Mouse (Mus musculus): ENCODE results near the gene Tstd2. TPM values are rescaled to one million over a fixed set of nuclear protein-coding genes. Genes with fewer than 3 reads are reported as not detected.

Gene Tstd2
- total RNA-seq, 1 experiment from 2014 or later, result 32.7 TPM

DNA sequence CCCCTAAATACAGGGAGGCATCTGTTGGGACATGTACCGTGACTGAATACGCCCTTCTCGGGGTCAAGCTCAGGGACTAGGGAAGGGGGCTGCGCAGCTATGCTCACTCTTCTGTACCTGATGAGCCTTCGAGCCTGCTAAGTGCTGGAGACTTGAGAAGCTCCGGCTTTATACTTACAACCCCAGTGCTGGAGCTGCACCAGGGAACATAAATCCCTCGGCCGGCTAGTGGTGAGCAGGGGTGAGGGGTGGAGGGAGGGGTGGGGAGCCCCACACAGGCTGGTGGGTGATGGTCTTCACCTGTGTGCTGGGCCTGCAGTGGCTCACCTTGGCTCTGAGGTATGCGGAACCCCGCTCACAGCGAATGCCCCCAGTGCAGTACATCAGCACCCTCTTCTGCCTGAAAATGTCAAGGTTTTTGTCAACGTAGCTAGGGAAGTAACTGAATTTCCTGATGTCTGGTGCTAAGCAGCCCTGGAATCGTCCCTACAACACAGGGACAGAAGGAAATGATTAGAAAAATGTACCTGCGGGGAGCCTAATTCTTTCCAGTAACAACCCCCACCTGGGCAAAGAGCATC, 18.9 kb downstream of the Tstd2 start:
- no peak for DNase-seq

DNA sequence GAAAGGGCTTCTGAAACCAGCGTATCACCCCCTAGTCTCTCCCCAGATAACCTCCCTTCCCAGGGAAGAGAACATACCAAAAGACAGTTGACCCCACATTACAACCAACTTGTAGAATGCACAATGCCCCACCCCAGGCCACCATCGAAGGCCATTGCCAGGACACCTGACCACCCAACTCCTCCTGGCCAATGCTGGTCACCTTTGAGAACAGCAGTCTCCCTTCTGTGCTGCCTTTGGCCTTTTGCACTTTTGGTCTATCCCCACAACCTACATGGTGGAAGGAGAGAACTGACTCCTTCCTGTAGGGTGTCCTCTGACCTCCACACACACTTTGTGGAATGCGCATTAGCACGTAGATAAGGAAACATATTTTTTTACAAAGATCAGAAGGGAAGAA, 21.0 kb downstream of the Tstd2 start:
- no peak for DNase-seq

DNA sequence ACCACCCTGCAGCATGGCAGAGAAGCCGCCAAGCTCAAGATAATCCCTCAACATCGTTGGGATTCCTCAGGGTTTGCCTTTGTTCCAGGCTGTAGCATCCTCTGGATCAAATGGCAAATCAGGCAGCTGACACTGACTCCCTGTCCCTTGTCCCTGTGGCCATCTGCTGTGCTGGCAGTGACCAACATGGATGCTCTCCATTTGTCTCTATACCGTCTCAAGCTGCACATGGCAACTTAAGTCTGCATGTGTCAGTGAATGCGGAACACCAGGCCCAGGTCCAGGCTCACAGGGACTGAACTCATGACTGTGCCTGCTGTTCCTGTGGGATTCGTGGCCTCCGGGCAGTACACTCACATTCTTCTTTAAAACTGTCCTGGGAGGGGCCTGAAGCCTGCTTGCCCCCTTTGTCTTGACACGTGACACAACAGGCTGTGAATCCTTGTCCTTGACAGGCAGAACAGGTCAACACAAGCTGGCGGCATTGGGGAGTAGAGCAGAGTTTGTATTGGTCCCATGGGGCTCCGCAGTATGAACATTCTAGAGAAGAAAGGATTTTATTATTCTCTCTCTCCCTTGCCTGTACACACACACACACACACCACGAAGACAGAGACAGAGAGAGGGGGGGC, 21.8 kb downstream of the Tstd2 start:
- no peak for DNase-seq

DNA sequence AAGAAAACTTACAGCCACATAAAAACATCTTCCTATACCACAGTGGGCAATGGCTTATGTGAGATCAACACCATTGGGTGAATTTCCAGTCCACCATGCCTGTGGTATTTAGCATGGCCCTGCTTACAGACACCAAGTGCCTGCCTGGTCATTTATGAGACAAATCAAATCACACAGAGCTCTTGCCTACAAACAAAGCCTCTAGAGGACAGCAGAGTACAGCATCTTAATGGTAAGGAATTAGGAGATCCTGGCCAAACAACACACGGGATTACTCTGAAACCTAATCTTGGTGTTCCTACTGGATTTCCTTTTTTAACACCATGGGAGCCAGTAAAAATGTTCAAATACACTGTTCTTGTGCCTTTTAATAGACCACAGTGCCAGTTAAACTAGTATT, 23.2 kb downstream of the Tstd2 start:
- DNase-seq, result no peak

DNA sequence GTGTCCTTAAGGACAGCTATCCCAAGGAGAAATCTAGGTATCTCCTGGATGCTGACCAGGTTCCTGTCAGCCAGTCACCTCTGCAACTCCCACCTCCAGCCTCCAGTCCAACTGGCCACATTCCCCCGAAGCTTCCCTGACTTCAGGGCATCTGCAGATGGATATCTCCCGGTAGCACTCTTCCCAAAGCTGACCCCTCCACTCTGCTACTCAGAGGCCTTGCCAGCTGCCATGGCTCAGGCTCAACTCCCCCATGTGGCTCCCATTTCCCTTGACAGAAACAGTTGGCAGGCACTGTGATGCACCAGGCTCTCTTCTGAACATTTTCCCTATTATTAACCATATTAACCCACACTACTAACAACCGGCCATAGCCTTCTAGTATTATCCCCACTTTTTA, 27.1 kb downstream of the Tstd2 start:
- no peak for DNase-seq

DNA sequence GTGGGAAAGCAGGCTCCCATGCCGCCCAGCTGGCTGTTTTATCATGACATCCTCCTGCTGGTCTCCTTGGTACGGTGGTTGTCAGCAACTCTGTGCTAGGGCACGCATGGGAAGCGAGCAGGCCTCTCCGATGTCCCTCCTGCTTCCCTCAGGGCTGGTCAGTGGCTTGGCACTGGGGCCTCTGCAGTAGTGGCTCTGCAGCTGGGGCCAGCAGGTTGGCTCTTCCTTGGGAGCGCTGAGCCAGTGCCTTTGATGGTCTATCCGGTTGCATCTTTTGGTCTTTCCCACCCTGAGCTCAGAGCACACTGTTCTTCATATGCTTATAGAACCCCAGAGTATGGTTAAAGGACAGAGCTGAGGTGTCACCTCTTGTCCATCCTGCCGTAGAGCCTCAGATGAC, 28.4 kb downstream of the Tstd2 start:
- DNase-seq, result no peak

DNA sequence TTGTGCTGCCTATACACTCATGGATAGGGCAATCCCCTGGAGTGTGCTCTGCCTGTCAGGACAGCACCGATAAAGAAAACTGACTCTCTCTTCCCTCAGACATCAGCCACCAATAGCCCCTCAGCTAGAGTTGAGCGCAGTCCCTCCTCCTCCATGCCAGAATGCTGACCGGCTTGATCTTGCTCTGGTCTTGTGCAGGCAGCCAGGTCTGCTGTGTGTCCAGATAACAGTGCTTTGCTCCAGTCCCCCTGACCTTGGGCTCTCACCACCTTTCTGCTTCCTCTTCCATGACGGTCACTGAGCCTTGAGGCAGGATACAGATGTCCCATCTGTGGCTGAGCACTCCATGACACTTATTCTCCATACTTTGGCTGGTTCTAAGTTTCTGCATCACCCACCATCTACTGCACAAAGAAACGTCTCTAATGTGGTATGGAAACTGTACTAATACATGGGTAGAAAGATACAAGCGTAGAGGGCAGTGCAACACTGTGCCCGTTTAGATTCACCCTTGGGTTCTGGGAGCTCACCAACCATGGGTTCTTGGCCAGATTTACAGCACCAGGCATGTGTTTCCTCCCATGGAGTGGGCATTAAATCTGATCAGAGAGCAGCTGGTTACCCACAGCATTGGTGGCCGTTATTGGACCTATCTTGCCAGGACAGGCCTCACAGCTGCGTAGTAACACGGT, 36.3 kb downstream of the Tstd2 start:
- no peak for DNase-seq

DNA sequence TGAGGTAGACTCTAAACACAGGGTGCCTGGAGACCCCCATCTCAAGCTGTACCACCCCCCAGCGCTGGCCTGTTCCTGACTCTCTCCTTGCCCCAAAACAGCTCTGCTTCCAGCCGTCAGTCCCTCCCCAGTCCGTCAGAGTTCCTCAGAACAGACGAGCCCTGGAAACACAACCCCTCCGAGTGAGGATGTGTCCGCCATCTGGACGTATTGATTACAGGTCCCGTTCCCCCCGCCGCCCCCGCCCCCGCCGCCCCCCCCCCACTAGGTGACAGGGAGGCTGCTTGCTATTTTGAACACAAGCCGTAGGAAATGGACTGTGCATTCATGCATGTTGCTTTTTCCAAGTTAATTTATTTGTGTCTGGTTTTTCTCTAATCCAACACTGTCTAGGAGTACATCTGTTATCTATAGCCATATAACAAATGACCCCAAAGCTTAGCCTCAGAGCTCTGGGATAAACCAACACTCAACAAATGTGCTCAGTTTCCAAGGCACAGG, 37.2 kb downstream of the Tstd2 start:
- no peak for DNase-seq

DNA sequence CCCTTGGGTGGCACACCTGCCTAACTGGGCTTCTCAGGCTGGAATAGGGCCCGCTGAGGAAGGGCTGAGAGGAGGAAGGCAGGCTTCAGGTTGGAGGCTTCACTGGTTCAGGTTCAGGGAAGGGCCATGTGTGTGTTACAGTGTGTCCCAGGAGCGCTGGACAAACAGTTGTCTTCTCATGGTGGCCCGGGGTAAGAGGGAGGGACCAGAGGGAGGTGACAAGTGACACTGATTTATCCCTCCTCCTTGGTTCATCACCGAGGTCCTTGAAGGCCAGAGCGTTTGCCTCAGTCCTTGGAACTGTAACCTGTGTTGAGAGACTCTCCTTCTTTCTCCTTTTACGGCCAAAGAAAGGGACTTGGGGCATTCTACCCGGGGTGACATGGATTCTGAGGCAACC, 38.0 kb downstream of the Tstd2 start:
- DNase-seq, result no peak

DNA sequence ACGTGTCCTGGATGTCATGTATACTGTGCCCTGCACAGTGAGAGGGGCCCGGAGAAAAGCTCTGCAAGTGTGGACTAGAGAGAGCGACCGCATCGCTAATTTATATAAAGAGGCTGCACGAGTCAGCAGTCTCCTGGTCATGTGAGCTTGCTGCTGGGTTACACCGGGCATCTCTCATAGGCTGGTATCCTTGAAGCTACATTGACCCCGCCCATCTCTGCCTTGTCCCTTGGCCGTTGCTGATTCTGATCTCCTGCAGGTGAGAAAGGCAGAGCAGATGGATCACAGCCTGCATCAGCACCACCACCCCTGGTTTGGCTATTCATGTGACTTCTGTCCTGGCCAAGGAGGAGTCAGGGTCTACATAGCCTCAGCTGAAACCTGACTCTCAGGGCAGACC, 39.4 kb downstream of the Tstd2 start:
- DNase-seq, result no peak

DNA sequence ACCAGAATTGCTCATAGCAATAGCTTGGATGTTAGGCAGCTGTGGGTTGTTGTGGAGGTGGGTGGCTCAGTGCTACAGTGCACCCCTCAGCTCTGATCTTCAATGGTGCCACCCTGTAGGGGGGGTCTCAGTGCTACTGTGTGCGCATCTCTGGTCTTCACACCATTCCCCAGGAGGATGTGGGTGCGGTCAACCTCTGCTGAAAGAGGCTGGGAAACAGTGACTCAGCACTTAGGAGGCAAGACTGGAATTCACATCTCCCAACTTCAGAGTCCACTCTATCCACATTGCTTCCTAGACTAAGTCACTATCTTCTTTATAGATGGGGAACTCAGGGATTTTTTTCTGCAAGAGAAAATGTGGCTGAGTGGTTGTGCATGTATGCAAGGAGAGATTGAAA, 40.9 kb downstream of the Tstd2 start:
- DNase-seq, result no peak

DNA sequence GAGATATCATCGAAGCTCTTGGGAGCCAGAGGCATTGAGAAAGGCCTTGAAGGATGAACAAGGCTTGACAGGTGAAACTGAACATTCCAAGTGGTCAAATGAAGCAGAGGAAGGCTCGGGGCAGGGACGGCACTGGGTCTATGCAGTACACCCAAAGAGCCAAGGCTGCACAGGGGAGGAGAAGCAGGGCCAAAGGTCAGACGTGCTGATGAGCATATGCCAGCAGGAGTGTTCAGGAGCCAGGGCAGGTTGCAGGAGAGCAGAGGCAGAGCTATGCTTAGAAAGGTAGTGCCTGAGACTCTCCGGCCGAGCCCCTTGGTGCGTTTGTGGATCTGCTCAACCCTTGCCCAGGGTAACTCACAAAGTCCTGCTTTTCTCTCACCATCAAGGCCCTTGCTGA, 41.9 kb downstream of the Tstd2 start:
- DNase-seq, result no peak

DNA sequence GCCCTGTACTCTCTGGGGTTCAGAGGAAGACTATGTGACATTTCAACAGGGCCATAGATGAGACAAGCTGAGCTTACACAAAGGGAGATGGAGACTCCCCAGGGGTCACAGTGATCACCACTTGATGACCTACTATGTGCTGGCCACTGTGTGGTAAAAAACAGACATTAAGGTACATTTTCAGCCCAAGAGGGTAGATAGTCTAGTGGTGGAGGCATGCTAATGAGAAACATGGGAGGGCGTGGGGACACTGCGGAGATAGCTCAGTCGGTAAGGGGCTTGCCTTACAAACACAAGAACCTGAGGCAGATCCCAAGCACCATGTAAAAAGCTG, 42.7 kb downstream of the Tstd2 start:
- no peak for DNase-seq

DNA sequence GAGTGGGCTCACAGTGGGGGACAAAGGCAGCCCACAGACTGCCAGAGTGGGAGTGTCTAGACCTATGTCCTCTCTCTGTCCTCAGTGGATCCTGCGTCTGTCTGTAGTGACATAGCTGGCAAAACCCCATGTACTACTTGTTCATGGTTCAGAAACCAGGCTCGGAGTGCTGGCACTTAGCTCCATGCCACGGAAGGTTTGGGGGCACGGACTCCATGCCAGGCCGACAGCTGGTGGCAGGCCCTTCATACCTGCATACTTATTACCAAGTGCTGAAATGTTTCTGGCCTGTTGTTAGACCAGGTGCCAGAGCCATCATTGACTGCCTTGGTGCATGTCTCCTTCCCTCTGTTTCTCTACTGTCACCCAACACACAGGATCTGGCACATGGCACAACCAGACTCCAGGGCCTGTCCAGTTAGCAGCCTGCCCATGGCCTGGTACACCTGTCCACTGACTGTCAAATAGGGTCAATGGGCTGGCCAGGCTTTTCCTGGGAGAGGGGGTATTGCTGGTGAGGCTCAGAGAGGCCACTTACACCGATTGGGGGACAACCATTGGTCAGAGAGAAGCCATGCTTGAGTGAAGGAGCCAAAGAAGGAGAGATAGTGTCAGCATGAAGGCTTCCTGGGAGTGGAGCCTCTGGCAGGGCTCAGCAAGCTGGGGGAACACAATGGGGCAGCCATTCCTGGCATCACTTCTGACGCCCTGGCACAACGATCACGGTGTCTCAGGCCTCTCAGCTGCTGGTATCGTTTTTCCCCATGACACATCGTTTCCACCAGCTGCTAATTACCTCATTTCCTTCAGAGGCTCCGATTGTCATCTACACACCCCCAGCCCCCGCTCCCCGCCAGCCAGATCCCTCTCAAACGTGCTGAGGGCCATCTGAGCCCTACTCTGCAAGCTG, 43.3 kb downstream of the Tstd2 start:
- no peak for DNase-seq

DNA sequence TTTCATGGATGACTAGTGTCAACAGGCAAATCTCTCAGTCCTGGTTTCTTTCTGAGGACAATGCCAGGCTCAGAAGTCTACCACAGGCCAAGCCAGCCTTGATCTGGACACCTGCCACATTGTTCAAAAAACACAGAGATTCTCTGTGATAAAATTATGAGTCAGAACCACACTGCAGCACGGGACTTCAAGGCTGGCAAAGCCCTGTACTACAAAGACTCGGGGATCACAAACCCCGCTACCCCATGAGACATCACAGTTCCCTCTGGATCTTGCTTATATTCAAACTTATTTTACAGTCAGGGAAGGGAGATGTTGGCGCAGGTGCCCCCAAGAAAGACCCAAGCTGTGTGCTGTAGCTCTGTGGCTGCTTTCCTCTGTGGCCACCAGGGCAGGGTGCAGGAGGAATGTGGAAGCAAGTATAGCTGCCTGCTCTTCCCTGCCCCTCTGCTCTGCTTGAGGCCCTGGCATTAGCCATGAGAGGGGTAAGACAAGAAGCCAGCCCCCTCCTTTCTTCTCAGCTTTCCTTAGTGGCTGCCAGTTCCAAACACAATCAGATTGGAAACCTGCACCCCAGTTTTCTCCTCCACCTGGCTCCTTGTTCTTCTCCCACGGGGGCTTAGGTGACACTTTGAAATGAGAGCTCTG, 45.9 kb downstream of the Tstd2 start:
- DNase-seq, result peak; percentile 64

DNA sequence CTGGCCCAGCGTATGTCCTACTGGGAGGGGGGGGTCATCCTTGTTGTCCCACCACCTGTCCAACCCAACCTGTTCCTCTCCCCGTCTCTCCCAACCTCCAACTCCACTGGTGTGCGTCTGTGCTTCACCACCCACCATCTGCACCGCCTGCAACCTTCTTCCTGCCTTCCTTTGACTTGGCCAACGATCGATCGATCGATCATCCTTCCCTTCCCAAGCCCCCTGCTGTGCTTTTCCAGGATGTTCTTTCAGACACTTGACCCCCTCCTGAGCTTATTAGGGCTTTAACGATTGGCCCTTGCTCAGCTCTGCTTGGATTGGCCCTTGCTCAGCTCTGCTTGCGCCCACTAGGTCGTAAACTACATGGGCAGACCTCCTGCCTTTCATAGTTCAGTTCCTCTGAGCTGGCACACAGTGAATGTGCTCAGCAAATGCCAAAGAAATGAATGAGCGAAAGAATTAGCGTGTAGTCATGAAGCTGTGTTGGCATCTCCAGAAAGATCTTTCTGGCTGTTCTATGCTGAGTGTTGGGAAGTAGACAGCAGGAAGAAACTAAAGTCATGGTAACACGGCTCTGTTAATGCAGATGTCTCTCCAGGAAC, 48.9 kb downstream of the Tstd2 start:
- no peak for DNase-seq

DNA sequence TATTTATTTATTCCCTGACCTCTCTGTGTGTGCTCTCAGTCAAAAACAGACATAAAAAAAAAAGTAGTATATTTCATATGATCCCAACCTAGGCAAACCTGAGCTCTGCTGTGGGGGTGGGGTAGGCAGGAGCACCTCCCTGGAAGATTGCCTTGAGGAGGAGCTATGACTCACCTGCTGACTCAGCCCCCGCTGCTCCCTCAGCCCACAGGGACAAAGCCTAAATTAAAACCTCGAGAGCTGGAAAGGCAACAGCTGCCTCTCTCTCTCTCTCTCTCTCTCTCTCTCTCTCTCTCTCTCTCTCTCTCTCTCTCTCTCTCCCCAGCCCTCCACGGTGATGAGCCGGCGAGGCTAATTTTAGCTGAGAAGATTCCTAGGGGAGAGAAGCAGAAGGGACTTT, 50.6 kb downstream of the Tstd2 start:
- DNase-seq, result peak; percentile 83

DNA sequence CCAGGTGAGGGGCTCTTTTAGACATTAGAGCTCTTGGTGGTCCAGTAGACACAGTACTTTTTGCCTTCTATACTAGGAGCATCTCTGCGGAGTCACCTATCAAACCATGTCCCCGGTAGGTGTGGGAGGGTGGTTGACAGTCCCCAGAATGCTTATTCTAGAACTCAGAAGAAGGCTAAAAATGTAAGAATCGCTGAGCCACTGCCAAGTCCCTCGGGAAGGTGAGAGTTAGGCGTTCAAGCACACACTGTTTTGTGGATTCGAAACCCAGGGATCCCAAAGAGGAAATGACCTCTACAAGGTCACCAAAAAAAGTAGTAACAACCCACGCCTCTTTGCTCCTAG, 51.1 kb downstream of the Tstd2 start:
- no peak for DNase-seq

DNA sequence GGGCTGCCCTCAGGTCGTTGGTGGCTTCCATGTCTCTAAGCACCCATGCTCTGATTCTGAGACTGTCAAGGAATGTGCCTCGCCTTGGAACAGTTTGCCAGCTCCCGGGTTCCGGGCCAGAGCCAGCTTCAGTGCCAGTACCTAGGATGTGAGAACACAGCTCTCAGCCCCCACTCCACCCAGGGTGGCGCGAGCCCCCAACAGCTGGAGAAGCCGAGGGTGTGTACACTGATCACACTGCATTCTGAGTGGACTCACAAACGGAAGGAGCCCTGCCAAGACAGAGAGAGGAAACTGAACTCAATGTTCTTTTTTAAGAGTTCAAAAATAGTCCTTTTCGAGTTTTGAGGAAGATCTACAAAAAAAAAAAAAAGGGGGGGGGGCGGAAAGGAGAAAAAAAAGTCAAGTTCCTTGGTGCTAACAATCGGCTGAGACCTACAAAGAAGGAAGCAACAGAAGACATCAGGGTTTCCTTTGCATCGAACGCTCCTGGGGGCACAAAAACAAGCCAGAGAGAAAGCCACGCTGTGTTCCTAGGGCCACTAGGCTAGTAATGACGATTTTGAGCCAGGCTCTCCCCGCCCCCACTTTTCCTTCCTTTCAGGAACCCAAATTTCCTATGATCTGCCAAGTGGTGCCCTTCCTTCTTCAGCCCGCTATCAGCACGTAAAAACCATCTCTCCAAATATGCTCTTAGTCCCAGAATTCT, 51.6 kb downstream of the Tstd2 start:
- no peak for DNase-seq

DNA sequence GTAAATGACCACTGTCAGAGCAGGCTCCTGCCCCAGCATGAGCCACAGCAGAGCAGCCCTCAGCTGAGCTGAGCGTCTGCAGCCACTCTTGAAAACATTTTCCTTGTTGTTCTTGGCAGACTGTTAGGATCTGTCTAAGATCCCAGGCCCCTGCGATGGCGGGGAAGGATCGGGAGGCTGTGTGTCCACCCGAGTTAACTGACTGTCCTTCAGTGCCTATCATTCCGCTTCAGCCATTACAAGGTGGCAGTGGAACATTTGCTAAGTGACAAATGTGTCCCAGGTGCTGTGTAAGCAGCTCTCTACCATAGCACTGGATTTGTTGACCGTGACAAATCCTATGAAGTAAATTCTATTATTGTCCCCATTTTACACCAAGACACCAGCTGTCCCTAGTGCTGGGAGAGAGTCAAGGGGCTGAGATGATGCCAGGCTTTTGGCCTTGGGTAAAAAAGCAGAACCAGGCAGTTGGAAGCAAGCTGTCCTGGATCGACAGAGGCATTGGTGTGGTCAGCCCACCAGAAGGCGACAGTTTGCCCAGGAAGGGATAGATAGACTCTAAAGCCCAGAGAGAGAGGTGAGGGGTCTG, 53.2 kb downstream of the Tstd2 start:
- no peak for DNase-seq

All from adrenal gland, postnatal 25 days (tissue).